Mouse (Mus musculus) kidney, adult 2 months (tissue): ENCODE results near the gene Alg1.

Experiments
- CTCF ChIP-seq: fragments of 200-500 bp; conservative IDR thresholded peaks from 2 replicates; pipeline ENCODE4 v1.5.1; 2011; ENCODE audit warnings: low read depth, mild to moderate bottlenecking, control low read depth, low read length, moderate library complexity, mixed read lengths; ENCODE audit not compliant: insufficient read depth, insufficient read length
- POLR2A ChIP-seq: fragments of 200-500 bp; IDR thresholded peaks from one replicate; pipeline ENCODE4 v1.6.1; 2011; ENCODE audit warnings: low read depth, low read length, control low read depth

GRCm38 (mm10) chr16:5186234-5186633 lies 47.2 kb upstream of the Alg1 start:
- TF ChIP-seq CTCF (no peak), POLR2A (no peak)
